Mouse (Mus musculus) lung, postnatal 0 days (tissue): ENCODE measurements around the gene Larp1b.

Source experiments
- CTCF ChIP-seq: IDR thresholded peaks from 2 replicates; pipeline ENCODE4 v1.5.1; 2016; ENCODE audit warnings: antibody characterized with exemption, mild to moderate bottlenecking
- EP300 ChIP-seq: IDR thresholded peaks from 2 replicates; pipeline ENCODE4 v1.6.1; 2016; ENCODE audit warnings: antibody characterized with exemption, mild to moderate bottlenecking, control low read depth

- TF ChIP-seq CTCF = no peak
- TF ChIP-seq EP300 = no peak
Observed at GRCm38 (mm10) chr3:41065320-41065719, 115.7 kb downstream of the Larp1b start.
